Mouse (Mus musculus): ENCODE data around the gene Ccnb3. TPM values are rescaled to one million over a fixed set of nuclear protein-coding genes. Genes with fewer than 3 reads are reported as not detected.
"Not testable (repeated sequence)": the region's sequence is repeated elsewhere in the genome, so short reads cannot be mapped to it uniquely, and the experiment has no call there.

Ccnb3 gene
- not detected in 2 replicates for polyA plus RNA-seq (2015; fragmentation: Nextera tagmentation; extraction: Ambion mirVana)

GRCm38 (mm10) chrX:7041519-7041918, at the start of gene Ccnb3:
Gene Ccnb3 (minus strand): TSS chrX:7041619.
- Histone ChIP-seq H3K4me3 (no peak within 1 kb of the TSS), H3K36me3 (no peaks in the 10 kb centered on the region), H3K4me1 (no peaks in the 10 kb centered on the region), H3K4me2 (no peak within 1 kb of the TSS), H3K27me3 (no peaks in the 10 kb centered on the region), H3K27ac (no peak within 1 kb of the TSS), H3K9me3 (no peaks in the 10 kb centered on the region), H3K9ac (no peak within 1 kb of the TSS)
- 93% methylated on average over 19 of the region's 19 CpGs for WGBS
- ATAC-seq (ENCODE audit: borderline replicate concordance, extremely low read depth, low FRiP score, low TSS enrichment) = no peak

GRCm38 (mm10) chrX:7090323-7090722, 48.9 kb upstream of the Ccnb3 start:
- H3K36me3 ChIP-seq = no peaks in the 10 kb centered on the region
- H3K4me3 ChIP-seq = no peak overlapping the region
- H3K9ac ChIP-seq = no peak overlapping the region
- no peak for ATAC-seq (ENCODE audit: borderline replicate concordance, extremely low read depth, low FRiP score, low TSS enrichment)
- H3K9me3 ChIP-seq = no peaks in the 10 kb centered on the region
- H3K4me2 ChIP-seq = no peak overlapping the region
- H3K27ac ChIP-seq = no peak overlapping the region
- H3K4me1 ChIP-seq = no peaks in the 10 kb centered on the region
- no peaks in the 10 kb centered on the region for H3K27me3 ChIP-seq

- WGBS = 79% methylated on average over 1 of the region's 1 CpGs
- H3K4me2 ChIP-seq = no peak overlapping the region
- no peaks in the 10 kb centered on the region for H3K4me1 ChIP-seq
- ATAC-seq (ENCODE audit: borderline replicate concordance, extremely low read depth, low FRiP score, low TSS enrichment) = no peak
- no peak overlapping the region for H3K9ac ChIP-seq
- no peak overlapping the region for H3K4me3 ChIP-seq
- H3K27ac ChIP-seq = no peak overlapping the region
- no peaks in the 10 kb centered on the region for H3K36me3 ChIP-seq
- no peaks in the 10 kb centered on the region for H3K27me3 ChIP-seq
- H3K9me3 ChIP-seq = no peaks in the 10 kb centered on the region
These were observed 44.5 kb upstream of the Ccnb3 start for GRCm38 (mm10) chrX:7085878-7086277.

GRCm38 (mm10) chrX:7079820-7080429, 38.5 kb upstream of the Ccnb3 start:
- no peak overlapping the region for H3K9ac ChIP-seq
- H3K4me3 ChIP-seq = no peak overlapping the region
- H3K27me3 ChIP-seq = no peaks in the 10 kb centered on the region
- no peak overlapping the region for H3K27ac ChIP-seq
- no peaks in the 10 kb centered on the region for H3K9me3 ChIP-seq
- no peak for ATAC-seq (ENCODE audit: borderline replicate concordance, extremely low read depth, low FRiP score, low TSS enrichment)
- 60% methylated on average over 6 of the region's 6 CpGs for WGBS
- no peak overlapping the region for H3K4me2 ChIP-seq
- H3K36me3 ChIP-seq = no peaks in the 10 kb centered on the region
- H3K4me1 ChIP-seq = no peaks in the 10 kb centered on the region

- ATAC-seq (ENCODE audit: borderline replicate concordance, extremely low read depth, low FRiP score, low TSS enrichment) = no peak
- Histone ChIP-seq H3K9me3 (no peaks in the 10 kb centered on the region), H3K4me2 (no peak overlapping the region), H3K4me1 (no peaks in the 10 kb centered on the region), H3K36me3 (no peaks in the 10 kb centered on the region), H3K9ac (no peak overlapping the region), H3K27me3 (no peaks in the 10 kb centered on the region), H3K27ac (no peak overlapping the region), H3K4me3 (no peak overlapping the region)
- 71% methylated on average over 2 of the region's 2 CpGs for WGBS
These were observed 26.6 kb upstream of the Ccnb3 start for GRCm38 (mm10) chrX:7068002-7068401.

GRCm38 (mm10) chrX:7067219-7067618, 25.8 kb upstream of the Ccnb3 start, which contains the start of gene Akap4:
Gene Akap4 (plus strand): TSS chrX:7067519.
- WGBS = 85% methylated on average over 1 of the region's 1 CpGs
- no peaks in the 10 kb centered on the region for H3K9me3 ChIP-seq
- no peak within 1 kb of the TSS for H3K27ac ChIP-seq
- H3K4me2 ChIP-seq = no peak within 1 kb of the TSS
- no peak within 1 kb of the TSS for H3K9ac ChIP-seq
- H3K36me3 ChIP-seq = no peaks in the 10 kb centered on the region
- no peaks in the 10 kb centered on the region for H3K27me3 ChIP-seq
- ATAC-seq (ENCODE audit: borderline replicate concordance, extremely low read depth, low FRiP score, low TSS enrichment) = no peak
- H3K4me3 ChIP-seq = no peak within 1 kb of the TSS
- H3K4me1 ChIP-seq = no peaks in the 10 kb centered on the region

- no peak overlapping the region for H3K9ac ChIP-seq
- H3K27ac ChIP-seq = no peak overlapping the region
- H3K4me1 ChIP-seq = no peaks in the 10 kb centered on the region
- no peak overlapping the region for H3K4me3 ChIP-seq
- no peaks in the 10 kb centered on the region for H3K9me3 ChIP-seq
- H3K36me3 ChIP-seq = no peaks in the 10 kb centered on the region
- no peaks in the 10 kb centered on the region for H3K27me3 ChIP-seq
- no peak for ATAC-seq (ENCODE audit: borderline replicate concordance, extremely low read depth, low FRiP score, low TSS enrichment)
- H3K4me2 ChIP-seq = no peak overlapping the region
These were observed 22.7 kb upstream of the Ccnb3 start for GRCm38 (mm10) chrX:7064109-7064508.

GRCm38 (mm10) chrX:7057634-7058033, 16.2 kb upstream of the Ccnb3 start:
- Histone ChIP-seq H3K9me3 (no peaks in the 10 kb centered on the region), H3K4me1 (no peaks in the 10 kb centered on the region), H3K36me3 (no peaks in the 10 kb centered on the region), H3K9ac (no peak overlapping the region), H3K4me3 (no peak overlapping the region), H3K27me3 (no peaks in the 10 kb centered on the region), H3K4me2 (no peak overlapping the region), H3K27ac (no peak overlapping the region)
- WGBS = 62% methylated on average over 2 of the region's 2 CpGs
- ATAC-seq (ENCODE audit: borderline replicate concordance, extremely low read depth, low FRiP score, low TSS enrichment) = no peak

GRCm38 (mm10) chrX:7057056-7057455, 15.6 kb upstream of the Ccnb3 start:
- no peak for ATAC-seq (ENCODE audit: borderline replicate concordance, extremely low read depth, low FRiP score, low TSS enrichment)
- H3K27me3 ChIP-seq = no peaks in the 10 kb centered on the region
- no peaks in the 10 kb centered on the region for H3K4me1 ChIP-seq

GRCm38 (mm10) chrX:6983916-6984315, 57.5 kb downstream of the Ccnb3 start:
- WGBS = 77% methylated on average over 4 of the region's 4 CpGs
- not testable (repeated sequence) for H3K4me1 ChIP-seq

More at GRCm38 (mm10) chrX:7057056-7057455, 15.6 kb upstream of the Ccnb3 start:
- Histone ChIP-seq H3K4me3 (no peak overlapping the region), H3K9me3 (no peaks in the 10 kb centered on the region), H3K4me2 (no peak overlapping the region), H3K9ac (no peak overlapping the region), H3K27ac (no peak overlapping the region), H3K36me3 (no peaks in the 10 kb centered on the region)

GRCm38 (mm10) chrX:6971956-6972355, 69.5 kb downstream of the Ccnb3 start:
- Histone ChIP-seq H3K4me1 (no peaks in the 10 kb centered on the region), H3K9me3 (no peaks in the 10 kb centered on the region), H3K9ac (no peak overlapping the region), H3K27me3 (no peaks in the 10 kb centered on the region), H3K4me2 (no peak overlapping the region), H3K27ac (no peak overlapping the region), H3K36me3 (no peaks in the 10 kb centered on the region), H3K4me3 (no peak overlapping the region)
- WGBS = 52% methylated on average over 1 of the region's 1 CpGs
- no peak for ATAC-seq (ENCODE audit: borderline replicate concordance, extremely low read depth, low FRiP score, low TSS enrichment)

More at GRCm38 (mm10) chrX:6983916-6984315, 57.5 kb downstream of the Ccnb3 start:
- H3K4me3 ChIP-seq; H3K27ac ChIP-seq; H3K9me3 ChIP-seq; ATAC-seq (ENCODE audit: borderline replicate concordance, extremely low read depth, low FRiP score, low TSS enrichment); H3K36me3 ChIP-seq; H3K9ac ChIP-seq; H3K4me2 ChIP-seq; H3K27me3 ChIP-seq: not testable (repeated sequence)

- Histone ChIP-seq H3K4me1 (no peaks in the 10 kb centered on the region), H3K4me2 (no peak overlapping the region), H3K4me3 (no peak overlapping the region), H3K9ac (no peak overlapping the region), H3K27ac (no peak overlapping the region), H3K9me3 (no peaks in the 10 kb centered on the region), H3K36me3 (no peaks in the 10 kb centered on the region), H3K27me3 (no peaks in the 10 kb centered on the region)
- no peak for ATAC-seq (ENCODE audit: borderline replicate concordance, extremely low read depth, low FRiP score, low TSS enrichment)
- WGBS = 69% methylated on average over 3 of the region's 3 CpGs
These were observed 72.8 kb downstream of the Ccnb3 start for GRCm38 (mm10) chrX:6968598-6968997.

All from lung, embryonic 15.5 days (tissue).